Mouse (Mus musculus) liver (tissue): ENCODE results near the gene C2cd2l.
A peak's percentile ranks its signal among the peaks of the same experiment; 100 is the strongest.
"Not testable (repeated sequence)": the region's sequence is repeated elsewhere in the genome, so short reads cannot be mapped to it uniquely, and the experiment has no call there.

Experiments
- DNase-seq: peaks from one replicate; pipeline ENCODE4 v3.0.0-alpha.2; 2020; ENCODE audit warnings: mixed read lengths

The C2cd2l gene

DNA sequence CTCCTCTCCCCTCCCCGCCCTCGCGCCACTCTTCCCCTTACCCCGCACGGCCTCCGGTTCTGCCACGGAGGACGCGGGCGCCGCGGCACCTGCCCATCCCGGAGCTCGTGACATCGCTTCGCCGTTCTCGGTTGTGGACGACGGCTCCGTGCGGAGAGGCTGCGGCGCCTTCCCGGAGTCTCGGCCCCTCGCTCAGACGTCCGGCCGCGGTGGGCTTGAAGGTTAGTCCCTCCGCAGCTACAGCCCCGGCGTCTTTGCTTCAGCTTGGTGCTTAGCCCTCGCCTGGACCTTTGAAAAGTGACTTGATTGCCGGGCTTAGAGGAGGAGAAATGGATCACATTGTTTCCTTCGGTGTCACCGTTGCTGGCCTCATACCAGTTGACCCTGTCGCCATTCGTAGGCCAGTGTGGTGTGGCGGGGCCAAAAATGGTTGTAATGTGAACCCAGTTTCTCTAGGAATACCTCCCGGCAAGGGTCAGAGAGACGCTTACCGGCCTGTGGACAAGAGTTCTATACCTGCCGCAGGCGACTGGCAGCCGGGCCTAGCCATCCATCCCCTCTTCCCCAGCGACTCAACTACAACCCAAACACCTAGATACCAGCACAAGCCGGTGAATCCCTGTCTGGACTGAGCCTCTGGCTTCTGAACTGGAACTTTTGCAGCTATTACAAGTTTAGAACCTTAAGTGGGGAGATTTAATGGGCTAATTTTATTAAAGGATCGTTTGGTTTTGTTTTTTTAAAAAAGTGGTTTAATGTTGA, 15.4 kb upstream of the C2cd2l start:
- DNase-seq: peak; percentile 79

DNA sequence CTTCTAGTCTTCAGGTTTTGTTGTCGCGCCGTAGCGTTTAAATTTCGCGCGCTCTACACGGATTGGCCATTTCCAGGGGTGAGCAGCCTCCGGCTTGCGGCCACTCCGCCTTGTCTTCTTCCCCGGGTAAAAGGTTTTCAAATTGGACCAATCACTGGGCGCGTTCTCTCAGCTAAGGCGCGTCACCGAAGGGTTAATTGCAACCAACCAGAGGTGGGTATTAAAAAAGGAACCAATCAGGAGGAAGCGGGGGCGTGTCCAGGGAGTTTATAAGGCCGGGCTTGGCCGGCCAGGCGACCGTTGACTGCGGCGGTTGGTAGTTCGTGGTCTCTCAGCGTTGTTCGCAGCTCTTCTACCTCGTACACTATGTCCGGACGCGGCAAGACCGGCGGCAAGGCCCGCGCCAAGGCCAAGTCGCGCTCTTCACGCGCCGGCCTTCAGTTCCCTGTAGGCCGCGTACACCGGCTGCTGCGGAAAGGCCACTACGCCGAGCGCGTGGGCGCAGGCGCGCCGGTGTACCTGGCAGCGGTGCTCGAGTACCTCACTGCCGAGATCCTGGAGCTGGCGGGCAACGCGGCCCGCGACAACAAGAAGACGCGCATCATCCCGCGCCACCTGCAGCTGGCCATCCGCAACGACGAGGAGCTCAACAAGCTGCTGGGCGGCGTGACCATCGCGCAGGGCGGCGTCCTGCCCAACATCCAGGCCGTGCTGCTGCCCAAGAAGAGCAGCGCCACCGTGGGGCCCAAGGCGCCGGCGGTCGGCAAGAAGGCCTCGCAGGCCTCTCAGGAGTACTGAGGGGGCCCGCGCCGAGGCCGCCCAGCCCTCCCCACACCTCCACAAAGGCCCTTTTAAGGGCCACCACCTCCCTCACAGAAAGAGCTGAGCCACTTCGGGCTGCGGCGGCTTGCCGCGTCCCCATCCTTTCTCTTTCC, 14.6 kb upstream of the C2cd2l start, which contains the start of gene H2afx:
Gene H2afx (plus strand): TSS at position 299 of the 935 bp plus-strand sequence.
- peak; percentile 99 for DNase-seq

DNA sequence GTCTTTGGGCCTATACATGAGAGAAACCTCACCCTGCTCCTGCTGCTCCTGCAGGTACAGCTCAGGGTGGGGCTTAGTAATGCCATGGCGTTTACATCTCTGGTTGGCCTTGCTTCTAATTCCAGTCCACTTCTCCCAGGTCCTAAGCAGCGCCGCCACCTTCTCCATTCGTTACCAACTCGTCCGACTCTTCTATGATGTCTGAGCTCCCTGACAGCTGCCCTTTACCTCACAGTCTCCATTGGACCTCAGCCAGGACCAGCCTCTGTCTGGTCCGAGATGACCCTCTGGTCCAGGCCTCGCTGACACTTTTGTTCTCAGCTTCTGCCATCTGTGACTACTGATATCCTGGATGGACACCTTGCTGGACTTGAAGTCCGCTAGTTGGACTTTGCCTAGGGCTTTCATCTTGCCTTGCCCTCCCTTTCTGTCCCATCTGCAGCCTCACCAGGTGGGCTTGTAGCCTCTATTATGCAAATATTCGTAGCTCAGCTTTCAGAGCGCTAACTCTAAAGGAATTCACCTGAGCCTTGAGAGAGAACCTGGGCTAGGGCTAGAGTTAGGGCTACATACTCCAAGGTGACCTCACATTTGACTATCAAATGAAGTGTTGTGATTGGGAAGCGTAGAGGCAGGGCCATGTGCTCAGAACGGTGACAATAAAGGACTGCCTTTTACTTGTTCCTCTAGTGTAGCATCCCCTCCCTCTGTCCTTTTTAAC, 13.0 kb upstream of the C2cd2l start:
- DNase-seq: no peak

DNA sequence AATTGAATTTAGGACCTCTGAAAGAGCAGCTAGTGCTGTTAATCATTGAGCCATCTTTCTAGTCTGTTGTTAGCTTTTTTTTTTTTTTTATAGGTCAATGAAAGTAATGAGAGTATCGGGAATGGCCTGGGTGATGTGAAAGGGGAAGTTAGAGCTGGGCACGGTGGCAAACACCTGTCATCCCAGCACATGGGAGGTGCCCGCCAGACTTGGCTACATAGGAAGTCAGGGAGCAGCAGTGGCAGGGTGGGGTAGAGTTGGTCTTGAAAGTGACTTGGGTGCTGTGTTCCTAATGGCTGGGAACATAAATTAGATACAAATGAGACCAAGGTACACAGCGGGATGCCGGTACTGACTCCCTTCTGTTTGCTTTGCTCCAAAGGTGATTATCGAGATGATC, 10.7 kb upstream of the C2cd2l start:
- no peak for DNase-seq

DNA sequence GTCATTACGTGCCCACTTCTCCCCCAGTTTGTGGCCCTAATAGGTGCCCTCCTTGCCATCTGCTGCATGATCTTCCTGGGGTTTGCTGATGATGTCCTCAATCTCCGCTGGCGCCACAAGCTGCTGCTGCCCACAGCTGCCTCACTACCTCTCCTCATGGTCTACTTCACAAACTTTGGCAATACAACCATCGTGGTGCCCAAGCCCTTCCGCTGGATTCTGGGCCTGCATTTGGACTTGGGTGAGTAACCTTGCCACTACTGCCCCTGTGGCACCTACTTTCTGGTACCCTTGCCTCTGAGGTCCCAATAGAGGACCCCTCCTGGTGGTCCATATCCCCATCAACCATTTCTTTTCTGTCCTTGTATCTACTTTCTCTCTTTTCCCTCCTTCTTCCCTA, 7.8 kb upstream of the C2cd2l start:
- DNase-seq: no peak

DNA sequence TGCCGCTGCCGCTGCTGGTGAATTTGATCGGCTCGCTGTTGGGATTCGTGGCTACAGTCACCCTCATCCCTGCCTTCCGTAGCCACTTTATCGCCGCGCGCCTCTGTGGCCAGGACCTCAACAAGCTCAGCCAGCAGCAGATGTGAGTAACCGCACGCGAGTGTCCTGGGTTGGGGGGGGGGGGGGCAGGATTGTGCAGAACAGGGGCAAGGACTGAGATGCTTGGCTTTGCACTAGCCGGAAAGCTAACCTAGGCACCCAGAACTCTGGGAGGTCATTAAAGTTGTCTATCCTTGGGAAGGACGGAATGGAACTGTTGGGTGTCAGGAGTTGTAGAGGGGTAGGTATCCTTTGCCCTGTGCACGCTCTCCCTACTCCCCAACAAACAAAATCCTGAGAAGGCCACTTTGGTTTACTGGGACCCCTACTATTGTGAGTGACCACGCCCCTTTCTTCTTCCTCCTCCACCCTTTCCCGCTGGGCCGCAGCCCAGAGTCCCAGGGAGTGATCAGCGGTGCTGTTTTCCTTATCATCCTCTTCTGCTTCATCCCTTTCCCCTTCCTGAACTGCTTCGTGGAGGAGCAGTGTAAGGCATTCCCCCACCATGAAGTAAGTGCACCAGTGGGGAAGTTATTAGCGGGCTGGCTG, 7.1 kb upstream of the C2cd2l start:
- peak; percentile 70 for DNase-seq

DNA sequence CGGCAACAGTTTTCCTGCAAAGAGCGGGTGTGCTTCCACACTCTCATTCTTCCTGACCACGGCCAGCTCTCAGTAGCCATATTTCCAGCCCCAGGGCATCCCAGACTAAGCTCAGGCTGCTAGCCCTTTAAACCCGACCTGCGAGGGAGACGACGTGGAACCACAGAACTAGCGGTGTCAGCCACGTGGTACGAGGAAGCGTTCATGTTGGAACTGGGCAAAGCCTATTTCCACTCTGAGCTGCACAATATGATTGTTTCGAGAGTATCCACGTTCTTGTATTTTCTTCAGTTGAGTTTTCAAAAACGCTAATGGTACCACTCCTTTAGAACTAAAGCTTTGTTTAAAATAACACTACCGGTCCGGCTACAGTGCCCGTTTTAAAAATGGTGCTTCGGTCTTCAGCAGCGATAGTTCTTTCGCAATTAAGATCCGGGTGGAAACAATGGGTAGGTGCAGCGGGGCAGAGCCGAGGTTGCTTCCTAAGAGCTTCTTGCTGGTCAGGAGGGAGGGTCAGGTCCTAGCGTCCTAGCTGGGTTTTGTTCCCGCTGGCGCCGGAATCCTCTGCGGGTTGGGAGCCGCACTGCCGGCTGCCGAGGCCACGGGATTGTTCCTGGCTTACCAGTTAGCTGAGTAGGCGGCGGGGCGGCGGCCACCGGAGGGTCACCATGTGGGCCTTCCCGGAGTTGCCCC, 6.4 kb upstream of the C2cd2l start:
- peak; percentile 79 for DNase-seq

DNA sequence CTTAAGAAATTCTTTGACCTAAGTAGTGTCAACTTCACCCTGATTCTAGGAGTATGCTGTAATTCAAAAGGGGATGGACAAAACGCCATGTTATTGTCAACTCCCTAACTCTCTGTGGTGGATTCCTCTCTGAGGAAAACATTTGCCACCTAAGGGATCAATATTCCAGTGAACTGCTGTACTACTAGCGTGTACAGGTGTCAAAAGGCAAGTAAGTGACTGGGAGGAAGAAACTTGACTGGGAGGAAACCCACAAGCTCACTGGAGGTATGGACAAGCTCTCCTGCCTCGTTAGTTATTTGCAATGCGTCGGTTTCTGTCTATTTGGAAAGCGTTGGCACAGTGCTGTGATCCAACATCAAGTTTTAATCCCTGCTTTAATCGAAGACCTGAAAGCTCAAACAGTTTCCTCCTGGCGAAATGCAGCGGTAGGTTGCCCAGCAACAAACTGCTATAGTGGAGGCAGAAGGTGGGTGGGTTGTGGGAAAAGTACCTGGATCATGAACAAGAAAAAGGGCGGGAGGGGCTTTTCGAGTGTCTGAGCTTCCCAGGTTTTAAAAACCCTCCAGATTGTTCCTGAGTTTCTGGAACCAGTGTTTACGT, 5.8 kb upstream of the C2cd2l start, which contains the start of gene Dpagt1:
Gene Dpagt1 (plus strand): TSS at position 252 of the 603 bp plus-strand sequence.
- DNase-seq: no peak

DNA sequence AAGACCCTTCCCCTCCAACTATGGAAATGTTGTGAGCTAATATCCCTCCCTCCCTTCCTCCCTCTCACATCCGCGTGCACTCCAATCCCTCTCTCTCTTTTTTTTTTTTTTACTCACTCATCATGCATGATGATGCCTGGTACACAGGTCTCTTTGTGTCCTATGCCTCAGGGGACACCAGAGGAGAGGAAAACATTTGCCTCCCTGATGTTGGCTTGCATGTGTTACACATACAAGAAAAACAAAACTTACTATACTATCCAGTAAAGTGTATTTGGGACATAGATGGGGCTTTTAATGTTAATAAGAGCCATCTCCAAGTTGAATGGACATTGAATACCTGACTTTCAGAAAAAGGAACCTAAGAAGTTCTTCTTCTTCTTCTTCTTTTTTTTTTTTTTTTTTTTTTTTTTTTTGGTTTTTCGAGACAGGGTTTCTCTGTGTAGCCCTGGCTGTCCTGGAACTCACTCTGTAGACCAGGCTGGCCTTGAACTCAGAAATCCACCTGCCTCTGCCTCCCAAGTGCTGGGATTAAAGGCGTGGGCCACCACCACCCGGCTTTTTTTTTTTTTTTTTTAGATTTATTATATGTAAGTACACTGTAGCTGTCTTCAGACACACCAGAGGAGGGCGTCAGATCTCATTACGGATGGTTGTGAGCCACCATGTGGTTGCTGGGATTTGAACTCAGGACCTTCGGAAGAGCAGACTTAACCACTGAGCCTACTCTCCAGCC, 5.1 kb upstream of the C2cd2l start:
- DNase-seq: not testable (repeated sequence)

DNA sequence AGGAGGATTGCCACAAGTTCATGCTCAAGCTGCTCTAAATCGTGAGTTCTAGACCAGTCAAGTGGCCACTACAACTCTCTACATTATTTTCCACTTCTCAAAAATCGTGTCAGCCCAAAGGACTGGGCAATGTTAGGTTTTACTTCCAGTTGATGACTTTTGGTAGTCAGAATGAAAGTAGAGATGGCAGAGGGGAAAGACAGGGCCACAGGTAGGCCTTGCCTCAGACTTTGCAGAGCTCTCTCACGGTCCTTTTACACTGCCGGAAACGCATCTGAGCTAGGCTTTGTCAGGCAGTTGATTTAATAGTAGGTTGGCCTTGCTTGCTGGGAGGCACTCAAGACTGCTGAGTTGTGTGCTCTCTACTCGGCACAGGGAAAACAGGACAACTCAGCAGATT, 4.1 kb upstream of the C2cd2l start:
- DNase-seq: no peak

DNA sequence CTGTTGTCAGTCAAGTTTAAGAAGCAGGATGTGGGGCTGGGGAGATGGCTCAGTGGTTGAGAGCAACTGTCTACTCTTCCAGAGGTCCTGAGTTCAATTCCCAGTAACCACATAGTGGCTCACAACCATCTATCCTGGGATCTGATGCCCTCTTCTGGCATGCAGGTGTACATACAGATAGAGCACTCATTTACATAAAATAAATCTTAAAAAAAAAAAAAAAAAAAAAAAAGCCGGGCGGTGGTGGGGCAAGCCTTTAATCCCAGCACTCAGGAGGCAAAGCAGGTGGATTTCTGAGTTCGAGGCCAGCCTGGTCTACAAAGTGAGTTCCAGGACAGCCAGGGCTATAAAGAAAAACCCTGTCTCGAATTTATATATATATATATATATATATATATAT, 3.6 kb upstream of the C2cd2l start:
- DNase-seq: not testable (repeated sequence)

DNA sequence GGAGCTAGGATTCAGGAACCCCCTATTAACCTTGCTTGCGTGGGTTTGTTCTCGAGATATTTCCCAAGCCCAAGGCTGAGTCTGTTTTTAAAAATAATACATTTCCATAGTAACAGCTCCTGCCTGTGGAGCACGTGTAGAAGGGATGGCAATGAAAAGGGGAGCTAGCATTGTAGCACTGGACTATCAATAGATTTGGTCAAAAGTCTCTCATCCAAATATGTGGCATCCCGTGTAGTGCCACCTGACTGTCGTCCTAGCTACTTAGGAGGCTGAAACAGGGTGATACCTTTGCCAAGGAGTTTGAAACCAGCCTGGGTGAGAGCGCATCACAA, 681 bp upstream of the C2cd2l start:
- DNase-seq: no peak

DNA sequence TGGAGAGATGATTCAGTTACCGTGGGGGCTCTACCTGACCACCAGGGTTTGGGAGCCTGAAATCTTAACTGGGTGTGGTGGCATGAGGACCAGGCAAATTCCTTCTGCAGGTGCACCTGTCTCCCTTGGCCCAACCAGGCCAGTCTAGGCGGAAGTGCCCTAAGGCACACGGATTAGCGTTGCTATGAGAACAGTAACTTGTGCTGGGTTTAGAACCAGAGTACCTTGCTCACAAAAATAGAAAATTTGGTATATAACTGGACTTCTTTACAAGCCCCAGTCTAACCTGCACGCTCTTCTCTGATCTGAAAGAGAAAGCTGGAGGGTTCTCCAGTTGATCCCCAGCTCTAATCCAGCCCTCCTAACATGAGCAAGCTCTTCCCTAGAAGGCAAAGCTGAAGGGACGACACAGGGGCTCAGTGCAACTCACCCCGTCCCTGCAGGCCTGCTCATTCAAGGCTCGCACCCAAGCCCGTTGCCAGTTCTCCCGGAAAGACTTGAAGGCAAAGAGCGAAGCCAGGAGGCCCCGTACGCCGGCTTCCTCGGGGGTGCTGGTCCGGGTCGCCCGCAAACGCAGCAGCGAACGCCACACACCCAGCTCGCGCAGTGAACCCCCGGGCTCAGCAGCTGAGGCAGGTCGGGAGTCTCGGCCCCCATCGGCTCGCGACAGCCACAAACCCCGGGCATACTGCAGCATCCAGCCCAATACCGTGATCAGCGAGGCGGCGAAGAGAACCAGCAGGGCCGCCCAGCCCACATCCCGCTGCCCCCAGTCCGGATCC, 789 bp downstream of the C2cd2l start:
- peak; percentile 54 for DNase-seq

DNA sequence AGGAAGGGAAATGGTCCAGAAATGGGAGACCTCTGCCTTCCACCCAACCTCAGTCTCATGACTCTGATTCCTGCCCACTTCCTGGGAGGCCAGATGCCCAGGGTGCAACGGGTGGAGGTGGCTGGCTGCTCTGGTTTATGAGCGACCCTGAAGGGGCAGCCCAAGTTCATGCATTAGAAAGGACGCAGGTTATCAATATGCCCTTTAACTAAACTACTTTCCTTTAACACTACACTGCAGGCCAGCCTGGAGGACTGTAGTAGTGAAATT, 1.3 kb downstream of the C2cd2l start:
- DNase-seq: no peak

DNA sequence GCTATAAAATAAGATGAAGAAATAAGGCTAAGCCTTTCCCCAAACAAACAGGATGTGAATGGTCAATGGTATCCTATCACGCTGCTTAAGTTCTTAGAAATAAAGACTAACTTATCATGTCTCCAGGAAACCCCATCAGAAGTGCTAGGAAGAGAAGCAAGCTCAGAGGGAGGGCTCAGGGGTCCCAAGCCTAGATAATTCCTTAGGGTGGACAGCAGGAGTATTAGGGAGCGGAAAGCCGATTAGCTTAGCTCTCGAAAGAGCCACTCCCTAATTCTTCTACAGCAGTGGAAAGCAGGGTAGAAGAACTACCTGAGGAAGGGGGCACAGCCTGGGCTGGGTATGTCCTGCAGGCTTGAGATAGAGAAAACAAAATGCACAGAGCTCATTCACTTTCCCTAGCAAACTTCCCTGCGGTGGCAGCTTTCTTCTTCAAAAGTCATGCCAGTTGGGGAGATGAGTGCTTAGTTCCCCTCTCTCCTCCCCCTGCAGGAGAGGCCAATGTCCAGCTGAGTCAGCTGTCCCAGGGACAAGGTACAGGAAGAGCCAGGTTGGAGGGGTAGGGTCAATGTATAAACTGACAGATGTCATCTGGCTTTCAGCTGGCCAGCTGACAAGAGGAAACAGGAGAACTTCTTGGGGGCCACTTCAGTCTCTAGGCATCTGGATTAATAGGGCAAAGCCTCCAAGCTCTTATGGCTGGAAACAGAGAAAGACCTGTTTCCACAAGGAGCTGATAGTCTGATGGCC, 1.8 kb downstream of the C2cd2l start:
- no peak for DNase-seq

DNA sequence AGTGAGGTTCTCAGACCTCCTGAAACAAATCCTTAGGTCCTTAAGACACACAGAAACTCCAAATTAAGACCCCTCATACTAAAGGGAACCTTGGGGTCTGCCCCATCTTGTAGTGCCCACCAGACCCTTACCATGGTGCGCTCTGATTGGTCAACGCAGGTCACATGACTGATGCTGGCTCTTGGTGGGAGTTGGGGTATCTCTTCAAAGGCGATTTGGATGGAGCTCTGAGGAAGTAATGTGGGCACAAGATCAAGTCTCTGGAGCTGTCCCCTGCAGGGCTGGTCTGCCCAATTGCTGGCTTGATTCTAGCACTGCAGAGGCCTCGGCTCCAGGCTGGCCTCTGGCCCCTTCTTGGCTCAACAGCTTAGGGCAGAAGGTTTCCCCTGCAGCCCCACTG, 2.6 kb downstream of the C2cd2l start:
- DNase-seq: no peak

DNA sequence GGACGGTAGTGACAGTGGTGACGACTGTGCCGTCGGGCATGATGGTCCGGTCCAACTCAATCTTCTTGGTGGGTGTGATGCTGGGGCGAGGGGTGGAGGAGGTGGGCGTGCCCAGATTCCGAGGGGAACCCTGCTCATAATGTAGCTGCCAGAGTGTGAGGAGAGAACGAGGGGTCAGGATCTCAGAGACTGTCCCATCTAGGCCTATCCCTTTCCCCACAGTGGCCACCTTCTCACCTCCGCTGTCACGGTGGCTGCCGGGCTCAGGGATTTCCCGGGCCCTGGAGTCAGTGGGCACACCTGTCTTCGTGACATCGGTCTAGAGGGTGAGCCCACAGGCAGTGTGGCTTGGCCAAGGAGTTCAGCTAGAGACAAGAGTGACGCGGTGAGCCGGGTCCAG, 5.2 kb downstream of the C2cd2l start:
- DNase-seq: no peak

DNA sequence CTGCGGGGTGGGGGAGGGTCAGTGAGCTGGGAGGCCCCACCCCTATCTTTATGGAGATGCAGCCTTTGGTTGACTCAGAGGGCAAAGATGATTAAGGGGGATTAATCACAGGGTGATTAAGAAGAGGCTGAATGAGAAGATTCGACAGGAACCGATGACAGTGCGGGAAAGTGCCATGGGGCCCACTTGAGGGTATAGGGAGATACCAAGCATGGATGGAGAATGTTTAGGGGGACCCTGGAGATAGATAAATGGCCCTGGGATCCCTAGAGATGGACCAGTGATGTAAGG, 5.9 kb downstream of the C2cd2l start:
- no peak for DNase-seq

DNA sequence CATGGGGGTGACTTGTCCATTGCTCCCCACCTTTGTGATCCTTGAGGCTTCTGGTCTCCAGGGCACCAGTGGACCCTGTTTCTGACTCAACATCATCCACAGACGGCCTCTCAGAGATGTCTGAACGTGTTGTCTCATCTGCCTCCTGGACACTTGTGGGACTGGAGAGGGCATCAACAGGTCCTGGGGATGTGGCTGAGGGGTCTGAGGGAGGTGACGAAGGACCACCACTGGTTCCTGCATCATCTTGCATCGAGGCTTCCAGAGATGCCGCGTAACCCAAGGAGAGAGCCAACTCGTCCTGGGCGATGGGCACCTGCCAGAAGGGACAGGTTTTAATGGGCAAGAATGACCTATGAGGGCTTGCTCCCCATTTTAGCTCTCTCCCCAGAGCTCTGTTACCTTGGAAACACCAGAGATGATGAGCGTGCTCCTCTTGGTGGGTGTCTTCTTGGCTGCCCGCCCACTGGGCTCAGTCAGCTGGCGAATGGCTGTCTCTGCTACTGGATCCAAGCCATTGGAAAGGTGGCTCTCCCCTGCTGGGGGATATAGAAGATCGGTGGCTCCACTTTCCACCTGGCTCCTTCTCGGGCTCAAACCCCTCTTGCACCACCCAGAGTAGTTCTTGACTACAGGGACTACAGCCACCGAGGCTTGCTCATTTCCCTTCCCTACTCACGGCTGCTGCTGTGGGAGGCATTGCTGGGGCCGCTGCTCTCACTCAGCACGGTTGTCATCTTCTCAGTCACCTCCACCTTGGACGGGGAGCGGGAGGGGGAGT, 6.4 kb downstream of the C2cd2l start:
- no peak for DNase-seq
